Mouse (Mus musculus): ENCODE measurements around the gene Cldn24. TPM values are rescaled to one million over a fixed set of nuclear protein-coding genes. Genes with fewer than 3 reads are reported as not detected.
A peak's percentile ranks its signal among the peaks of the same experiment; 100 is the strongest.

The Cldn24 gene
- total RNA-seq, 2 experiments from 2014 or later = not detected

- DNase-seq = no peak
- intact Hi-C loops (cut with DNase I) = loop anchor here (10.0 kb wide), 1 partner anchor 81 kb away; no protein-coding TSS in a partner anchor
Measured at GRCm38 (mm10) chr8:47825596-47825995, 3.7 kb downstream of the Cldn24 start.

GRCm38 (mm10) chr8:47826911-47827310, 5.0 kb downstream of the Cldn24 start:
- no peak for DNase-seq
- intact Hi-C loops (cut with DNase I) = loop anchor here (10.0 kb wide), 1 partner anchor 82 kb away; no protein-coding TSS in a partner anchor

- intact Hi-C loops (cut with DNase I) = no loop called here
Measured at GRCm38 (mm10) chr8:47832616-47833015, 10.7 kb downstream of the Cldn24 start.

GRCm38 (mm10) chr8:47833944-47834343, 12.0 kb downstream of the Cldn24 start:
- DNase-seq = no peak
- intact Hi-C loops (cut with DNase I) = no loop called here

More at GRCm38 (mm10) chr8:47832616-47833015, 10.7 kb downstream of the Cldn24 start:
- no peak for DNase-seq

GRCm38 (mm10) chr8:47843063-47843462, 21.1 kb downstream of the Cldn24 start:
- intact Hi-C loops (cut with DNase I) = no loop called here
- DNase-seq = no peak

GRCm38 (mm10) chr8:47843651-47844050, 21.7 kb downstream of the Cldn24 start:
- intact Hi-C loops (cut with DNase I) = no loop called here
- DNase-seq = no peak

- intact Hi-C loops (cut with DNase I) = loop anchor here (5.0 kb wide), 1 partner anchor 104 kb away; no protein-coding TSS in a partner anchor
- DNase-seq = peak; percentile 24
Measured at GRCm38 (mm10) chr8:47845956-47846355, 24.0 kb downstream of the Cldn24 start.

GRCm38 (mm10) chr8:47847161-47847560, 25.2 kb downstream of the Cldn24 start:
- DNase-seq = peak; percentile 47
- intact Hi-C loops (cut with DNase I) = loop anchor here (5.0 kb wide), 1 partner anchor 105 kb away; no protein-coding TSS in a partner anchor

- intact Hi-C loops (cut with DNase I) = loop anchor here (5.0 kb wide), 1 partner anchor 106 kb away; no protein-coding TSS in a partner anchor
- DNase-seq = no peak
Measured at GRCm38 (mm10) chr8:47847931-47848330, 26.0 kb downstream of the Cldn24 start.

GRCm38 (mm10) chr8:47849842-47850241, 27.9 kb downstream of the Cldn24 start:
- intact Hi-C loops (cut with DNase I) = loop anchor here (5.0 kb wide), 1 partner anchor 108 kb away; no protein-coding TSS in a partner anchor
- DNase-seq = no peak

- intact Hi-C loops (cut with DNase I) = no loop called here
- DNase-seq = peak; percentile 40
Measured at GRCm38 (mm10) chr8:47851824-47852502, 30.0 kb downstream of the Cldn24 start.

GRCm38 (mm10) chr8:47852737-47853136, 30.8 kb downstream of the Cldn24 start:
- no peak for DNase-seq
- intact Hi-C loops (cut with DNase I) = no loop called here

- intact Hi-C loops (cut with DNase I) = no loop called here
- DNase-seq = no peak
Measured at GRCm38 (mm10) chr8:47853356-47853755, 31.4 kb downstream of the Cldn24 start.

- DNase-seq = no peak
- intact Hi-C loops (cut with DNase I) = no loop called here
Measured at GRCm38 (mm10) chr8:47859259-47859658, 37.3 kb downstream of the Cldn24 start.

- no peak for DNase-seq
- intact Hi-C loops (cut with DNase I) = no loop called here
Measured at GRCm38 (mm10) chr8:47866568-47866967, 44.6 kb downstream of the Cldn24 start.

GRCm38 (mm10) chr8:47867067-47867466, 45.1 kb downstream of the Cldn24 start:
- DNase-seq = peak; percentile 88
- intact Hi-C loops (cut with DNase I) = no loop called here

Other genes starting within 250 kb of the Cldn24 start
- 10 to 100 TPM; 25.3 to 26.1 TPM for gene Ing2, start 146.6 kb upstream of the Cldn24 start, total RNA-seq (2021)
- gene Cdkn2aip, start 108.2 kb upstream of the Cldn24 start, total RNA-seq (2021) = 10 to 100 TPM; 15.7 to 19.8 TPM
- not detected for gene Cldn22, start 2.3 kb downstream of the Cldn24 start, total RNA-seq (2021)
- gene Wwc2, start 168.8 kb downstream of the Cldn24 start, total RNA-seq (2021) = 10 to 100 TPM; 23.3 to 23.7 TPM

Measured in left cerebral cortex, postnatal 4 days (tissue).